Mouse (Mus musculus): ENCODE measurements around the gene Slc9a3r1. TPM values are rescaled to one million over a fixed set of nuclear protein-coding genes. Genes with fewer than 3 reads are reported as not detected.
A peak's percentile ranks its signal among the peaks of the same experiment; 100 is the strongest.

Slc9a3r1 gene
- polyA plus RNA-seq, 1 experiment from 2014 or later = 29.5 TPM

- Histone ChIP-seq H3K27ac (ENCODE audit: low read depth, low read length) (no peak overlapping the region), H3K9me3 (ENCODE audit: control insufficient read depth, low read length) (no peaks in the 10 kb centered on the region), H3K9ac (ENCODE audit: low read depth, low read length) (no peak overlapping the region), H3K4me3 (ENCODE audit: low read depth, low read length) (no peak overlapping the region), H3K27me3 (ENCODE audit: control insufficient read depth, insufficient read depth, low read length) (peaks cover under 1% of the 10 kb centered on the region; the same call in 1 of the 2 replicates), H3K4me1 (replicated peaks; ENCODE audit: control insufficient read depth, insufficient read depth, low read length) (no peaks in the 10 kb centered on the region), H3K36me3 (ENCODE audit: control insufficient read depth, insufficient read depth, low read length) (no peaks in the 10 kb centered on the region), H3K4me2 (replicated peaks; ENCODE audit: low read depth, low read length) (no peak overlapping the region)
- 86% methylated on average over 4 of the region's 4 CpGs for WGBS
- no peak for ATAC-seq (ENCODE audit: low FRiP score)
- DNase-seq (ENCODE audit: low spot score) = no peak
Measured at GRCm38 (mm10) chr11:115147813-115148212, 15.3 kb upstream of the Slc9a3r1 start.

DNA sequence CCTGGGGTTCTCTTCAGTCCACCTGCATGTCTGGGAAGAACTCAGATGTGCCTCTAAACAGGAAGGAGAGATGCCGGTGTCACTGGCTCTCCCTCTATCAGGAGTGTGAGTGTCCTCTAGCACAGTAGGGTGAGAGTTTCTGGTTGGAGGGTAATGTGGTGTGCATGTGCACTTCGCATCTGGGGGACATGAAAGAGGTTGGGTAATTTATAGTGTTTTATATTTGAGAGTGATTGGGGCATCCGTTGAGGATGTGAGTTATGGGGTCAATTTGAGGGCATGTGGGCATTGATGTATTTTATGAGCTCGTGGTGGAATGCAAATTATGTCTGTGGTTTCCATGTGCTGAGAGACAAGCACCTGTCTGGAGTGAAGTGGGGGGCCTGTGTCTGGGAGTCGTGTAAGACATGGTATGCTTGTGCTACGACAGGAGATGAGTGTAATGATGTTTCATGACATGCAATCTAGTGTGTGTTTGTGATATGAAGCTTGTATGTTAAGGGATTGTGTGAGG lies 12.3 kb upstream of the Slc9a3r1 start:
- WGBS = 82% methylated on average over 6 of the region's 6 CpGs

DNA sequence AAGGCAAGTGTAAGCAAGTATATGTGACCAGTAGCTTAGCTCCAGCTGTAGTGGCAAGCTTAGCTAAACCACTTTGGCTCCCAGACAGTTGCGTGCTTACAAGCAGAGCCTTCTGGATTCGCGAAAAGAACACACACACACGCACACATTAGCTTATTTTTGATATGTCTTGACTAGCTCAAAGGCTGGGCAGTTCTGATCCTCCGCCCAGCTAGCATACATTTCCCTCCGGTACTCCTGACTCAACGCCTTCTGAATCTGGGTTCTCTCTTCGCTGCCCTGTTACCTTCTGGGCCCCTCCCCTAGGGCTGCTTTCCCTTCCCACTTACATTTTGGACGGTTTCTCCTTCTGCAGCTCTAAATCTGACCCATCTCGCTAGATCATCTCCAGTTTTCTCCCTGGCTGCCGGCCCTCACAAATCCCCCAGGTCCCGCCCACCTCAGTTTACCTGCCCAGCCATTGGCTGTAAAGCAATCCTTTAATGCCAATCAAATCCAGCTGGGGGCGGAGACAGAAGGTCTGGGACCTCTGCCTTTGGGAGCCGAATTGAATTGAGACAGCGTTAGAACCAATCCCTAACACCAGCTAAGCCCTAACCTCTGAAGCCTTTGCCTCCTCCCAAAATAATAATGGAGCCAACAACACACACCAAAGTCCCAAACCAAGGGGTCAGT lies 11.2 kb upstream of the Slc9a3r1 start:
- ATAC-seq (ENCODE audit: low FRiP score) = peak; percentile 70; the same call in 1 of the 2 replicates
- WGBS = 8% methylated on average over 15 of the region's 15 CpGs
- H3K4me2 ChIP-seq (replicated peaks; ENCODE audit: low read depth, low read length) = peak overlapping the region; percentile 39

More for the DNA sequence above, 12.3 kb upstream of the Slc9a3r1 start:
- Histone ChIP-seq H3K4me1 (replicated peaks; ENCODE audit: control insufficient read depth, insufficient read depth, low read length) (no peaks in the 10 kb centered on the region), H3K9ac (ENCODE audit: low read depth, low read length) (no peak overlapping the region), H3K4me2 (replicated peaks; ENCODE audit: low read depth, low read length) (no peak overlapping the region), H3K9me3 (ENCODE audit: control insufficient read depth, low read length) (no peaks in the 10 kb centered on the region), H3K4me3 (ENCODE audit: low read depth, low read length) (no peak overlapping the region), H3K36me3 (ENCODE audit: control insufficient read depth, insufficient read depth, low read length) (no peaks in the 10 kb centered on the region), H3K27ac (ENCODE audit: low read depth, low read length) (no peak overlapping the region), H3K27me3 (ENCODE audit: control insufficient read depth, insufficient read depth, low read length) (peaks cover 20% of the 10 kb centered on the region)
- ATAC-seq (ENCODE audit: low FRiP score) (no peak), DNase-seq (ENCODE audit: low spot score) (no peak)

DNA sequence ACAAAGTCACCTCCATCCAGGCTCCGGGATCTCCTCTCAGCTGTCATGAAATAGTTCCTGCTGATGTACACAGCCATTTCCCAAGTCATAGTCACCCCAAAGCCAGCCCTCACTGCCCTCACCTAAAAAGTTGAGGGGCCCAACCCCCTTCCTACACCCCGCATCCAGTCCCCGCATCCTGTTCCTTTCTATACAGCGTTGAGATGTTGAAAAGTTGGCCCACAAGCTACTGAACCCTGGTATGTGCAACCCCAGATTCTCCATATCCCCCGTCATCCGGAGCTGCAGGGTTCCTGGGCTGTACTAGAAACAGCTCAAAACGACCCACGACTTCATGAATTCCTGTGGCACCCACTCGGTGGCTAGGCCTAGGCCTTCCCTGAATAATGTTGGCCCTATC lies 10.1 kb upstream of the Slc9a3r1 start:
- Histone ChIP-seq H3K9me3 (ENCODE audit: control insufficient read depth, low read length) (no peaks in the 10 kb centered on the region), H3K4me3 (ENCODE audit: low read depth, low read length) (no peak overlapping the region), H3K4me2 (replicated peaks; ENCODE audit: low read depth, low read length) (no peak overlapping the region), H3K27ac (ENCODE audit: low read depth, low read length) (no peak overlapping the region), H3K9ac (ENCODE audit: low read depth, low read length) (no peak overlapping the region), H3K36me3 (ENCODE audit: control insufficient read depth, insufficient read depth, low read length) (no peaks in the 10 kb centered on the region), H3K27me3 (ENCODE audit: control insufficient read depth, insufficient read depth, low read length) (peaks cover 22% of the 10 kb centered on the region), H3K4me1 (replicated peaks; ENCODE audit: control insufficient read depth, insufficient read depth, low read length) (no peaks in the 10 kb centered on the region)
- DNase-seq (ENCODE audit: low spot score) = no peak
- no peak for ATAC-seq (ENCODE audit: low FRiP score)
- WGBS = 74% methylated on average over 9 of the region's 9 CpGs

More for the DNA sequence above, 11.2 kb upstream of the Slc9a3r1 start:
- no peaks in the 10 kb centered on the region for H3K9me3 ChIP-seq (ENCODE audit: control insufficient read depth, low read length)
- H3K36me3 ChIP-seq (ENCODE audit: control insufficient read depth, insufficient read depth, low read length) = no peaks in the 10 kb centered on the region
- DNase-seq (ENCODE audit: low spot score) = peak; percentile 91
- H3K27ac ChIP-seq (ENCODE audit: low read depth, low read length) = no peak overlapping the region
- peak overlapping the region; percentile 47; the same call in 1 of the 2 replicates for H3K9ac ChIP-seq (ENCODE audit: low read depth, low read length)
- H3K27me3 ChIP-seq (ENCODE audit: control insufficient read depth, insufficient read depth, low read length) = peaks cover 22% of the 10 kb centered on the region
- peak overlapping the region; percentile 26 for H3K4me3 ChIP-seq (ENCODE audit: low read depth, low read length)
- no peaks in the 10 kb centered on the region for H3K4me1 ChIP-seq (replicated peaks; ENCODE audit: control insufficient read depth, insufficient read depth, low read length)

DNA sequence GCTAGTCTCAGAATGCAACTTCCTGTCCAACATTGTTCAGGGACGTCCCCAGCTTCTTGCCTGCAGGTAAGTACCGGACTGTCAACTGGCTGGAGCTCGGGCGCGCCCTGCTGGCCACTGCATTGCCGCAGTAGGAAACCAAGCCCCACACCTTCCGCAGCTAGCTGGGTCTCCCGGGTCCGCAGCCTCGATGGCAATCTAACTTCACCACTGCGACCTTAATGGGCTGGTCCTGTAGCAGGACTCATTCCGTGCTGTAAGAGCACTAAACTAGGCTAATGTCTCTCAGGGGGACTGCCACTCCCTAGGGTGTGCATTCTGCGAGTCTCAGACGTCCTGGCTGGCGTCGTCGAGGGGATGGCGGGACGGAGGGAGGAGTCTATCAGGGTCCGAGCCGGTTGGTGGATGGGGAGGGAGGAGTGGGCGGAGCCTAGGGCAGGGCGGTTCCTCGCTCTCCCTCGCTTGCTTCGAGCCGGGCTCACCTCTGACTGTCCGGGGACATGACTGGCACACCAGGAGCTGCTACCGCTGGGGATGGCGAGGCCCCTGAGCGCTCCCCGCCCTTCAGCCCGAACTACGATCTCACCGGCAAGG lies 9.3 kb upstream of the Slc9a3r1 start:
- no peak overlapping the region for H3K9ac ChIP-seq (ENCODE audit: low read depth, low read length)
- H3K9me3 ChIP-seq (ENCODE audit: control insufficient read depth, low read length) = no peaks in the 10 kb centered on the region
- H3K27ac ChIP-seq (ENCODE audit: low read depth, low read length) = no peak overlapping the region
- under 1% methylated on average over 32 of the region's 35 CpGs for WGBS
- peak; percentile 63 for ATAC-seq (ENCODE audit: low FRiP score)
- H3K4me3 ChIP-seq (ENCODE audit: low read depth, low read length) = peak overlapping the region; percentile 22; the same call in 1 of the 2 replicates
- no peaks in the 10 kb centered on the region for H3K36me3 ChIP-seq (ENCODE audit: control insufficient read depth, insufficient read depth, low read length)
- H3K27me3 ChIP-seq (ENCODE audit: control insufficient read depth, insufficient read depth, low read length) = peaks cover 22% of the 10 kb centered on the region
- DNase-seq (ENCODE audit: low spot score) = peak; percentile 76
- peak overlapping the region; percentile 27 for H3K4me2 ChIP-seq (replicated peaks; ENCODE audit: low read depth, low read length)
- H3K4me1 ChIP-seq (replicated peaks; ENCODE audit: control insufficient read depth, insufficient read depth, low read length) = no peaks in the 10 kb centered on the region

- Histone ChIP-seq H3K36me3 (ENCODE audit: control insufficient read depth, insufficient read depth, low read length) (no peaks in the 10 kb centered on the region), H3K27ac (ENCODE audit: low read depth, low read length) (no peak overlapping the region), H3K9ac (ENCODE audit: low read depth, low read length) (no peak overlapping the region), H3K4me3 (ENCODE audit: low read depth, low read length) (no peak overlapping the region), H3K4me2 (replicated peaks; ENCODE audit: low read depth, low read length) (no peak overlapping the region), H3K27me3 (ENCODE audit: control insufficient read depth, insufficient read depth, low read length) (peaks cover 22% of the 10 kb centered on the region), H3K4me1 (replicated peaks; ENCODE audit: control insufficient read depth, insufficient read depth, low read length) (no peaks in the 10 kb centered on the region), H3K9me3 (ENCODE audit: control insufficient read depth, low read length) (no peaks in the 10 kb centered on the region)
- WGBS = 21% methylated on average over 5 of the region's 5 CpGs
- no peak for ATAC-seq (ENCODE audit: low FRiP score)
- DNase-seq (ENCODE audit: low spot score) = no peak
Measured at GRCm38 (mm10) chr11:115155053-115155634, 8.0 kb upstream of the Slc9a3r1 start.

- Histone ChIP-seq H3K4me2 (replicated peaks; ENCODE audit: low read depth, low read length) (no peak overlapping the region), H3K4me1 (replicated peaks; ENCODE audit: control insufficient read depth, insufficient read depth, low read length) (0 out of 2 replicates have a peak, but pooled peaks cover 4% of the 10 kb centered on the region), H3K27ac (ENCODE audit: low read depth, low read length) (no peak overlapping the region), H3K4me3 (ENCODE audit: low read depth, low read length) (no peak overlapping the region), H3K27me3 (ENCODE audit: control insufficient read depth, insufficient read depth, low read length) (peaks cover 29% of the 10 kb centered on the region), H3K9me3 (ENCODE audit: control insufficient read depth, low read length) (no peaks in the 10 kb centered on the region), H3K36me3 (ENCODE audit: control insufficient read depth, insufficient read depth, low read length) (no peaks in the 10 kb centered on the region), H3K9ac (ENCODE audit: low read depth, low read length) (no peak overlapping the region)
- ATAC-seq (ENCODE audit: low FRiP score) (no peak), DNase-seq (ENCODE audit: low spot score) (no peak)
- whole genome bisulfite sequencing = 41% methylated on average over 12 of the region's 12 CpGs
Measured at GRCm38 (mm10) chr11:115157933-115158719, 5.0 kb upstream of the Slc9a3r1 start.

- 47% methylated on average over 11 of the region's 11 CpGs for WGBS
- no peaks in the 10 kb centered on the region for H3K9me3 ChIP-seq (ENCODE audit: control insufficient read depth, low read length)
- no peak for ATAC-seq (ENCODE audit: low FRiP score)
- H3K27me3 ChIP-seq (ENCODE audit: control insufficient read depth, insufficient read depth, low read length) = peaks cover 26% of the 10 kb centered on the region
- peak; percentile 67 for DNase-seq (ENCODE audit: low spot score)
- no peak overlapping the region for H3K27ac ChIP-seq (ENCODE audit: low read depth, low read length)
- H3K36me3 ChIP-seq (ENCODE audit: control insufficient read depth, insufficient read depth, low read length) = no peaks in the 10 kb centered on the region
- H3K4me1 ChIP-seq (replicated peaks; ENCODE audit: control insufficient read depth, insufficient read depth, low read length) = peaks cover 13% of the 10 kb centered on the region
- no peak overlapping the region for H3K4me3 ChIP-seq (ENCODE audit: low read depth, low read length)
- H3K4me2 ChIP-seq (replicated peaks; ENCODE audit: low read depth, low read length) = no peak overlapping the region
- H3K9ac ChIP-seq (ENCODE audit: low read depth, low read length) = no peak overlapping the region
Measured at GRCm38 (mm10) chr11:115160016-115160797, 2.9 kb upstream of the Slc9a3r1 start.
